Mouse (Mus musculus) hindbrain, embryonic 13.5 days (tissue): ENCODE measurements around the gene Ndufb8. TPM values are rescaled to one million over a fixed set of nuclear protein-coding genes. Genes with fewer than 3 reads are reported as not detected.

Experiments
- ATAC-seq: fragments of 200-750 bp; cut with Nextera tagmentation; 2 replicates; pipeline ENCODE4 v1.8.0; 2017; ENCODE audit warnings: moderate TSS enrichment; ENCODE audit not compliant: low FRiP score
- H3K27ac ChIP-seq: fragments of 300-500 bp; sonication (generic); 2 replicates; pipeline ENCODE4 v1.5.1; 2015; ENCODE audit warnings: inconsistent platforms, mild to moderate bottlenecking, moderate library complexity
- H3K27me3 ChIP-seq: fragments of 300-500 bp; sonication (generic); 2 replicates; pipeline ENCODE4 v1.6.1; 2015; ENCODE audit warnings: mild to moderate bottlenecking, inconsistent platforms
- H3K36me3 ChIP-seq: fragments of 300-500 bp; sonication (generic); 2 replicates; pipeline ENCODE4 v1.6.1; 2015; ENCODE audit warnings: mild to moderate bottlenecking, inconsistent platforms
- H3K4me1 ChIP-seq: fragments of 300-500 bp; sonication (generic); replicated peaks from 2 replicates; pipeline ENCODE4 v1.6.1; 2015; ENCODE audit warnings: inconsistent platforms
- H3K4me2 ChIP-seq: fragments of 300-500 bp; sonication (generic); 2 replicates; pipeline ENCODE4 v1.6.1; 2015; ENCODE audit warnings: inconsistent platforms, mild to moderate bottlenecking, moderate library complexity
- H3K4me3 ChIP-seq: fragments of 300-500 bp; sonication (generic); 2 replicates; pipeline ENCODE4 v1.5.1; 2015; ENCODE audit warnings: mild to moderate bottlenecking, inconsistent platforms
- H3K9ac ChIP-seq: fragments of 300-500 bp; sonication (generic); 2 replicates; pipeline ENCODE4 v1.6.1; 2015; ENCODE audit warnings: mild to moderate bottlenecking, inconsistent platforms
- H3K9me3 ChIP-seq: fragments of 300-500 bp; sonication (generic); 2 replicates; pipeline ENCODE4 v1.6.1; 2016; ENCODE audit warnings: inconsistent platforms
- WGBS: fragments of 180-500 bp; shearing (Covaris S2); methylation state at CpG from one replicate; pipeline ENCODE4 v1.1.7; 2015; 5-methylcytosine and 5-hydroxymethylcytosine counted together
- polyA plus RNA-seq: library from polyadenylated mRNA; unstranded; fragments of >200 nt; fragmentation: Nextera tagmentation; extraction: Ambion mirVana; gene quantifications from 2 replicates; pipeline ENCODE4 v1.2.1, GENCODE M21; 2015

Ndufb8 gene
- polyA plus RNA-seq, 1 experiment from 2014 or later = 592 TPM

DNA sequence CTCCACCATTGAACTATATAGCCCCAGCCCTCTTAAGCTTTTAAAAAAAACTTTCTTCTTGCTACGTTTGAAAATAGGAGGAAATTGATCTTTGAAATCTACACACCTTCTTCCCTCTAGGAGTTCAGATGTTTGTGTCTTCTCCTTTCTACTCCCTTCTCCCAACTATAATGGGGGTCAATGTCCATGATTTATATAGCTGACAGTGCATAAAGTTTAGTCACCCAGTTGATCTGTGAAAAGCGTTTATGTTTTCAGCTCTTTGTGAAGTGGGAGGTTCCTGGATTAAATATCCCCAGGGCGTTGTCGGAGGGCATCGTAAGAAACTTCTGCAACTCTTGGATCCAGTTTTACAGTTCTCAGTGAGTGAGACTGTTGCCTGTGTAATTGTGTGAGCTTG lies 55.0 kb downstream of the Ndufb8 start:
- H3K4me3 ChIP-seq = no peak overlapping the region
- peaks cover 95% of the 10 kb centered on the region for H3K27me3 ChIP-seq
- no peak overlapping the region for H3K4me2 ChIP-seq
- H3K9me3 ChIP-seq = no peaks in the 10 kb centered on the region
- no peak overlapping the region for H3K9ac ChIP-seq
- no peak overlapping the region for H3K27ac ChIP-seq
- no peak for ATAC-seq
- WGBS = 53% methylated on average over 5 of the region's 5 CpGs
- no peaks in the 10 kb centered on the region for H3K4me1 ChIP-seq
- no peaks in the 10 kb centered on the region for H3K36me3 ChIP-seq

DNA sequence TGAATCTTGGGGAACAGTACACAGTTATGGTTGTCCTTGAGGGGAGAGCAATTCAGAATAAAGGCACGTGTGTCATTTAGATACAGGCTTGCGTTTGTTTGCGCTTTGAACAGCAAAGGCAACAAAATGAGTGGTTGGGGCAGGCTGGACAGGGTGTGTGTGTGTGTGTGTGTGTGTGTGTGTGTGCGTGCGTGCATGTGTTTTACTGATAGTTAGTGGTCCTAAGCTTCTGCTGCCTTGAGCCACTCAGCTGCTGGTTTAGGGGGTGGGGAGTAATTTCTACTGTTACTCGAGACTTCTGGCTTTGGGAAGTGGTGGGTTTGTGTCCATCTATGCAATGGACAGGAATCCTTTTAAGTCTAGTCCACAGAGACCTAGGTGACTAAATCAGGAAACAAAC lies 56.3 kb downstream of the Ndufb8 start:
- no peak for ATAC-seq

More for the DNA sequence above, 56.3 kb downstream of the Ndufb8 start:
- Histone ChIP-seq H3K9ac (no peak overlapping the region), H3K27ac (no peak overlapping the region), H3K4me1 (no peaks in the 10 kb centered on the region), H3K27me3 (peaks cover 95% of the 10 kb centered on the region), H3K4me3 (no peak overlapping the region), H3K36me3 (no peaks in the 10 kb centered on the region), H3K9me3 (no peaks in the 10 kb centered on the region), H3K4me2 (no peak overlapping the region)
- WGBS = 68% methylated on average over 6 of the region's 6 CpGs

Other genes starting within 250 kb of the Ndufb8 start
- gene Scd4, start 222.3 kb downstream of the Ndufb8 start, polyA plus RNA-seq = 0.09 and 0.19 TPM in 2 replicates
- gene Scd1, start 147.6 kb downstream of the Ndufb8 start, polyA plus RNA-seq = 4.2 and 4.4 TPM in 2 replicates
- 0.43 and 0.78 TPM in 2 replicates for gene Wnt8b, start 62.0 kb downstream of the Ndufb8 start, polyA plus RNA-seq
- 0.26 and 0.51 TPM in 2 replicates for gene Sec31b, start 9.6 kb downstream of the Ndufb8 start, polyA plus RNA-seq
- gene Gm20538, start 2.6 kb downstream of the Ndufb8 start, polyA plus RNA-seq = not detected in 2 replicates
- gene Hif1an, start 7.4 kb upstream of the Ndufb8 start, polyA plus RNA-seq = 29.4 and 31.0 TPM in 2 replicates
- gene Pax2, start 200.6 kb upstream of the Ndufb8 start, polyA plus RNA-seq = 17.1 and 17.2 TPM in 2 replicates